Mouse (Mus musculus): Measurements from ENCODE around the gene Ccn2.
"Not testable (repeated sequence)": the region's sequence is repeated elsewhere in the genome, so short reads cannot be mapped to it uniquely, and the experiment has no call there.

Gene Ccn2

GRCm38 (mm10) chr10:24603035-24603434, 7.8 kb downstream of the Ccn2 start:
- no peak for DNase-seq (ENCODE audit: low read depth, low spot score)

GRCm38 (mm10) chr10:24603727-24604126, 8.5 kb downstream of the Ccn2 start:
- DNase-seq (ENCODE audit: low read depth, low spot score) = no peak

- DNase-seq (ENCODE audit: low read depth, low spot score) = no peak
Measured at GRCm38 (mm10) chr10:24609146-24609545, 13.9 kb downstream of the Ccn2 start.

GRCm38 (mm10) chr10:24609766-24610165, 14.5 kb downstream of the Ccn2 start:
- DNase-seq (ENCODE audit: low read depth, low spot score) = no peak

- no peak for DNase-seq (ENCODE audit: low read depth, low spot score)
Measured at GRCm38 (mm10) chr10:24614726-24615125, 19.5 kb downstream of the Ccn2 start.

- no peak for DNase-seq (ENCODE audit: low read depth, low spot score)
Measured at GRCm38 (mm10) chr10:24615799-24616198, 20.6 kb downstream of the Ccn2 start.

GRCm38 (mm10) chr10:24616572-24616971, 21.3 kb downstream of the Ccn2 start:
- DNase-seq (ENCODE audit: low read depth, low spot score) = not testable (repeated sequence)

GRCm38 (mm10) chr10:24621572-24621971, 26.3 kb downstream of the Ccn2 start:
- DNase-seq (ENCODE audit: low read depth, low spot score) = no peak

- no peak for DNase-seq (ENCODE audit: low read depth, low spot score)
Measured at GRCm38 (mm10) chr10:24622586-24622985, 27.3 kb downstream of the Ccn2 start.

GRCm38 (mm10) chr10:24625060-24625701, 29.9 kb downstream of the Ccn2 start:
- DNase-seq (ENCODE audit: low read depth, low spot score) = peak; percentile 64

GRCm38 (mm10) chr10:24627262-24627661, 32.0 kb downstream of the Ccn2 start:
- no peak for DNase-seq (ENCODE audit: low read depth, low spot score)

- no peak for DNase-seq (ENCODE audit: low read depth, low spot score)
Measured at GRCm38 (mm10) chr10:24628466-24628865, 33.2 kb downstream of the Ccn2 start.

- DNase-seq (ENCODE audit: low read depth, low spot score) = no peak
Measured at GRCm38 (mm10) chr10:24629086-24629720, 34.0 kb downstream of the Ccn2 start.

- DNase-seq (ENCODE audit: low read depth, low spot score) = peak; percentile 35
Measured at GRCm38 (mm10) chr10:24630469-24631081, 35.3 kb downstream of the Ccn2 start.

GRCm38 (mm10) chr10:24631122-24631521, 35.9 kb downstream of the Ccn2 start:
- no peak for DNase-seq (ENCODE audit: low read depth, low spot score)

- no peak for DNase-seq (ENCODE audit: low read depth, low spot score)
Measured at GRCm38 (mm10) chr10:24634288-24634687, 39.0 kb downstream of the Ccn2 start.

- DNase-seq (ENCODE audit: low read depth, low spot score) = no peak
Measured at GRCm38 (mm10) chr10:24635331-24635815, 40.1 kb downstream of the Ccn2 start.

- DNase-seq (ENCODE audit: low read depth, low spot score) = no peak
Measured at GRCm38 (mm10) chr10:24635884-24636283, 40.6 kb downstream of the Ccn2 start.

GRCm38 (mm10) chr10:24636986-24637385, 41.7 kb downstream of the Ccn2 start:
- DNase-seq (ENCODE audit: low read depth, low spot score) = no peak

GRCm38 (mm10) chr10:24638306-24639070, 43.2 kb downstream of the Ccn2 start:
- DNase-seq (ENCODE audit: low read depth, low spot score) = no peak

GRCm38 (mm10) chr10:24639596-24639995, 44.4 kb downstream of the Ccn2 start:
- DNase-seq (ENCODE audit: low read depth, low spot score) = no peak
